Mouse (Mus musculus) urinary bladder, postnatal 14 days (tissue): Measurements from ENCODE around the gene Elk3.

ENCODE experiments used
- DNase-seq: peaks from one replicate; pipeline ENCODE4 v3.0.0; 2021; ENCODE audit warnings: low spot score

Elk3 gene

DNA sequence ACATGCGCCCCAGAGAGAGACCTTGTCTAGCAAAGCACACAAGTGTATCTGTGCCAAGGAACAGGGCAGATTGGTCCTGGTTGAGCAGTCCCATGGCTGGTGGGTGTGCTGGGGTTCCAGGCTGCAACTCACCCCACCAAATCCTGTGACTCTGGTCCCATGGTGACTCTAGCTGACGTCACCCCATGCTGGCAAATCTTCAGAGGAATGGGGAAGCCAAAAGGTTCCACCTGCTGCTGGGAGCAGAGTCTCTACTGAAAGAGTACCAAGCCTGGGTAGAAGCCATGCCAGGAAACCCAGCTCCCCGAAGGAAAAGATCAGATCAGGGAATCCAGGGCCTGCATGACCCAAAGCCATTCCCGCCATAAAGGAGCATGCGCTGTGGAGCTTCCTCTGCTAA is 43.4 kb downstream of the Elk3 start:
- DNase-seq: no peak

DNA sequence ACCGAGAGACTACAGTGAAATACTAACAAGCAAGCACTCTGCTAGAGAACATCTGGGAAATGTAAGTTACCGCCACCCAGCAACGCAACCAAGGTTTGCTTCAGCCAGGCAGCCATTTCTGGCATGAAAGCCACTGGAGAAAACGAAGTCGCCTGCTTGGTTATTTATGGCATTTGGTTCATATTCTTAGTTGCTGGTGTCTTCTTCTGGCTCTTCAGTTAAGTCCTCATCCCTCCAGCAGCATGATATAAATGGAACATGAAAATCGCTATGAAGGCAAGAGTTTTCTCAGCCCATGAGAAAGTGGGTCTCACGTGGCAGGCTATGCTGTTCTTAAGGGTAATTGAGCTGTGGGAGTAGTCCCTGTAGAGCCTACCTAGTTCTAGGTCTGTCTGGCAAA is 44.4 kb downstream of the Elk3 start:
- DNase-seq: no peak

DNA sequence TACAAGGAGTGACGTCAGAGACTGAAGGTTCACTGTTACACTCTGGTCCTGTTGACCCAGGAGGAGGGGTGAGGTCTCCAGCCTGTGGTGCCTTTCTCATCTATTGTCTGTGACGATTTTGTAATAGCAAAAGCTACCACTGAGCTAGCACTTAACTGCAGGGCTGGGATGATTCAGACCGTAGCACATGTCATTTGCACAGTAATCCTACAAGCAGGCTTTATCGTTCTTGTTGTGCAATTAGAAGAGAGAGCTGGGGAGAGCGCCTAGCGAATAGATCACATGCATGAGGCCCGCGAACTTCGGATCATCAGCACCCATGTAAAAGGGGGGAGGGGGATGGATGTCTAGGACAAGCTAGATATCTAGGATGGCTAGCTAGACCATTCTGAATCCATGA is 45.1 kb downstream of the Elk3 start:
- no peak for DNase-seq

DNA sequence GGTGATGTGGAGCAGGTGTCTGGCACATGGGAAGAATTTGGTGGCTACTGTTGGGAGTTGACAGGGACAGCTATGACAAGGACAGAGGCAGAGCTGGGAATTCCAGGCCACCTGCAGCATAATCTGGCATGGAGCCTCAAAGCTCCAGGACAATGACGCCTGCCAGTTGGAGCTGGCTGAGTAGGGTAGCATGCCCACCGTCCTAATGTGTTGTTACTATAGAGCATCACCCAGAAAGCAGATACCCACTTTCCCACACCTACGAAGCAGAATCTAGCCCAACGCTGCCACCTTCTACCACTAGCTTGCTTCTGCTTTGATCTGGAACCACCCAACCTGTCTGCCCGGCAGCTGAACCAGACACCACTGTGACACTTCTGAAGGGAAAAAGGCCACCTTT is 46.9 kb downstream of the Elk3 start:
- DNase-seq: no peak

DNA sequence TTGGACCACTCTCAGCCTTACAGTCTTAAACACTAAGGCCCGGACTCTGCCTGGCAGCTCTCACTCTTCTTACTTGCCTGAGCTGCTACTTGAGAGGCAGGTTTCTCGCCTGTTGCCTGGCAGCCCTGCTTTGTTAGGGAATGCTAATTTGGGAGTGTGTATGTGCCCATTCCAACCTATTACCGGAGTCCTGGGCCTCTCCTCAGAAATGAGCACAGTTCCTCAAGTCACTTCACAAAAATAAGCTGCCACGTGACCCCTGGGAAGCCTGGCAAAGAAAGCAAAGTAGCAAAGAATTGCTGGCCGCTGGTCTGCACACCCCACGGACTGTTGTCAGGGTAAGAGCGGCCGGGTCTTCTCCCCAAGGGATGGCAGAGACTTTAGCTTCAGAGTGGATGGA is 47.5 kb downstream of the Elk3 start:
- DNase-seq: no peak

DNA sequence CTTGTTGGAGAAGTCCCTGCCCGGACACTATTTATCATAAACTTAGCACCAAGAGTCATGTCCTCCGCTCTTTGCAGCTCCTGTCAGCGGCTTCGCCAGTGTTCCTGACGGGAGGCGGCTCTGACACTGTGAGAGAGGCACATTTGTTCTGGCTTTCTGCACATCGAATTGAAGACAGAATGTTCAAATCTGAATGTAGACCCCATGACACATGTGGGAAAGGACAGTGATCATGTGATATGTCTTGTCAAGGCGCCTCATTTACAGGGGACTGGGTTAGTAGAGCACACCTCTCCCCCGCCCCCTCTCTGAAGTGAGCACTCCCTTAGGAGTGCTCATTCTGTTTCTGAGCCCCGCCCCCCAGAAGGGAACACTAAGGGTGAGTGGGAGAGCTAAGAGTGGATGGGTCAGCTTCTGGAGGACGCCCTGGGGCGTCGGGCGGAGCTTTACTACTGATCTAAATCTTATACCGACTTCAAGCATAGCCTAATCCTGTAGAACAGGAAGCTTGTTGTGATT is 48.9 kb downstream of the Elk3 start:
- DNase-seq: peak; percentile 74

DNA sequence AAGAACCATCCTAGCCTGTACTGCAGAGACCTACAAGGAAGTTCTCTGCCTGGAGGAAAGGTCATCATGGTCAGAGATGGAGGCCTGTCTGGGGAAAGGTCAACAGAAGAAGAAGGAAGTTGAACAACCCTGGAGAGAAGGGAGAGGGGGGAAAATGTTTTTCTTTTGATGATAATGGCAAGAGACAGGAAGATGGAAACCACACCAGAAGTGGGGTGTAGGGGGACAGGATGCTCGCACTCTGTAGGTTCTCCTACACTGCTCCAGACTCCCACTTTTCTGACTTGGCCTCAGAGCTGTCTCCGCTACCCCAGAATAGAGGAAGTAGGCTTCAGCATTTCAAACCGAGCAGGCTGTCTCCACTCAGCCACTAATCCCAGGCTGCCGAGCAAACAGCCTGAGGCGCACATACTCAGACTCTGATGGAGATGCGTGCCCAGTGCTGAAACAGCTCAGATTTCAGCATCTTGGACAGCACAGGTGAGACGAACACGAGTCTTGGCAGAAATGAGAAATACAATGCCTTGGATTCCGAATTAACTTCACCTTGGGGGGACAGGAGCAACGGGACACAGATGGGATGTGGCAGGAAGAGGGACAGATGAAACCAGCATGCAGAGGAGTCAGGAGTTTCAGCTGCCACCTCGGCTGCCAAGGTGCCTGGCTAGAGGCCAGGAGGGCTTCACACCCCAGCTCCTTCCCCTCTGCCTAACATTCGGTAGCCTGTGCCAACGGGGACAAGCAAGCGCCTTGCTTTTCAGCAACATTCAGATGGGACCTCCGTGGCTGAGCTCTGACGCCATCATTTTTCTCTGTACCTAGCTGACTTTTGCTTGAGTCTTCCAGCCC is 49.6 kb downstream of the Elk3 start:
- DNase-seq: peak; percentile 49

DNA sequence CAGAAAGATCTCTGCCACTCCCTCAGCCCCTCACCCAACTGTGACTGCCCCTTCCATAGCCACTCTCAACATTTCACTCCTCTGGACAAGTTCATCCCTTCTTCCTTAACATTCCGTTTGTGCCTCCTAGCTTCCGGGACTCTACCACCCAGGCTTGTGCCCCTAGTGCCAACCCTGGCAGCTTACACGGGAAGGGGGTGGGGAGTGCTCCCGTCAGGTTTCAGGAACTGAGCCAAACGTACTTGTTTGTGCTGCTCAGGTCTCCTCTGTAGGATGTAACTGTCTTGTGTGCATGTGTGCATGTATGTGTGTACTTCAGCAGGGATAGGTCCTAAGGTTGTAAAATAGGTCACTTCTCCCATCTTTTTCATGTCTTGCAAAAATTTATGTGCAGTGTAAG is 51.1 kb downstream of the Elk3 start:
- no peak for DNase-seq

DNA sequence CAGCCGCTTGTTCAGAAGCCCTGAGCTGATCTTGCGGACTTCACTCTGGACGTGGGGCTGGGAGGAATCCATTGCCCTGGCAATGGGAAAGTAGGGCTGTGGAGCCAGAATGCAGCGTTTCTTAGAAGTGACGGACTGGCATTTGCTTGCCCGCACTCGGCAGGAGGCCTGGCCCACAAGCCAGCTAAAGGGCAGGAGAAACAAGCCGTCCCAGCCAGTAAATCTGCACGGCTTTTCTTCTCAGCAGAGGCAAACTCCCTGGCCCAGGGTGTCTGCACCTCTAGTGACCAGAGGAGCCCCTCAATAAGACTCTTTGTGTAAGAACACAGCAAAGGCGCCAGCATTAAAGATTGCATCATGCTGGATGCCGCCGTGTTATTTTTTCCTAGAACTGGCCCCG is 55.6 kb downstream of the Elk3 start:
- no peak for DNase-seq

DNA sequence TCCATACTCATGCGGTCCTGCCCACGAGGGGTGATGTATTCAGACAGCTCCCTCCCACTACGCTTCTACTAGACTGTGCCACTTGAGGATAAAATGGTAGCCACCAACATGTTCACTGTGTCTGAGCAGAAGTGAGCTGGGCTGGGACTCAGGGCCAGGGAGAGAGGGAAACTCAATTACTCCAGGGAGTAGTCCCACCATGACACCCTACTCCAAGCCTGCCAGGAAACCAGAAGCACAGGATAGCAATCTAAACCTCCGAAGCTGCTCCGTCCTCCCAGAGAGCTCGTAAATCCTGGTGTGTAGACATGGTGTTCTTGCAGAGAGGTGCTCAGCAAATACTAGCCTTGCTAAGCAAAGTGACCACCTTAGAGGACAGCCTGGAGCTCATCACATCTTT is 57.8 kb downstream of the Elk3 start:
- DNase-seq: no peak

DNA sequence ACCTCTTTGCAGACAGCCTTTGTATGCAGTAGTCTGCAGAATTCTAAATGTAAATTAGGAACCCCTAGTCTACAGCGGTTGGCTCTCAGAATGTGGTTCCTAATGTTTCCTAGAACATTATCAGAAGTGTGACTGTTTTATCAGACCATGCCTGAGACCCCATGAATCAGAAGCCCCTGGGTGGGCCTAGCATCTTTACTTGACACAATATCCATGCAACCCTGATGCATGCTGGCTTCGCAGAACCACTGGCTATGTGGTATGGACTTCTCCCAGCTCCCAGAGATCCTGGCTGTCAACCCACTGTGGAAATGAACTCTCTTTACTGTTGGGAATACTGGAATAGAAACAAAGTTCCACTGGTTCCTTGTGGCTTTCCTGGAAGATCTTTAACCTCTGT is 58.3 kb downstream of the Elk3 start:
- no peak for DNase-seq

DNA sequence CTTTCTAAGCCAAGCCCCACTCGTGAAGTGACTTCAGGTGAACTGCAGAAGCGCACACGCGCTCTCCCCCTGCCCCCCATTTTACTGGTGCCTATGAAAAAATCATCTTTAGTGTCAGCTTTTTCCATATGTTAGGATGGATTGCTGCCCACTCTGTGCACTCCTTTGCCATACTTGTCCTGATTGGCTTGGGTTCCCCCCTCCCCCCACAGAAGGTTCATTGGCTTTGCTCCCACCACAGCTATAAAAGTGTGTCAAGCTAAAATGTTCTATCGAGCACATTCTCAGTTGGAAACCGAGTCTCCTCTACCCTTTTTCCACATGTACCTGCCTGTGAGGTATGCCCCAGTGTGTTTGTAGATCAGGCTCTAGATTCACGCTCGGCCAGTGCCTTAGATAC is 59.5 kb downstream of the Elk3 start:
- no peak for DNase-seq

DNA sequence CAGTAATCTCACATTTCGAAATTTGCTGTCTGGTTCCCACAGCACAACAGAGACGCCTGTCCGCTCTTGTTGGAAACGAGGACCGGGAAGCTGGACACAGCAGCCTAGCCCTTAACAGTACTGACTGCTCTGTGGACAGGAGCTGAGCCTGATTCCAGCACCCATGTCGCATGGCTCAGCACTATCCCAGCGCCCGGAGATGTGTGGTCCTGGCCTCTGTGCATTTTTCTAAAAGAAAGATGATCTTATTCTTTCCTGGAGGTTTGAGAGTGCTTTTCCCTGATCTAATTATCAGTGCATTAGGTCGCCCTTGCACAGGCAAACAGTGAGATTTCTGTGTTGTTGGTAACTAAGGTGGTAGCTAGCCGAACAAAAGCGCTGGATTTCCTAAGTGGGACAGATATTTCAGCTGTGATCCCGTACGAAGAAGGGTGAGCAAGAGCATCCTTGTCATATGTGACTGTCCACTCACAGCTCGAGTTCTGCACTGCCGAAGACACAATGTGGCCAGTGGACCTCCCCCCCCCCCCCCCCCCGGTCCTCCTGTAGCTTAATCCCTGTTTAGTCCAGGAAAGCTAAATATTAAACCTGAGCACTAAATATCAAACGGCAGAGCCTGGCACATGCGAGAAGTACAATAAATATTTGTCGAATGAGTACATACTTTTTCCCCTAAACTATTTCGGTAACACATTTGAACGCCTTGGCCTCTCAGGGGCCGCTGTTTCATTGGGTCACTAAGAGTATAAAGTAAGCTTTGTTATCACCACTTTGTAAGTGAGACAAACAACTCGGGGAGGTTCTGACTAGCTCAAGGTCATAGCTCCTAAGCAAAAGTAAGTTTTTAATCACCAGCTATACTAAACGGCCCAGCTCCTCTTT is 60.3 kb downstream of the Elk3 start:
- DNase-seq: no peak

DNA sequence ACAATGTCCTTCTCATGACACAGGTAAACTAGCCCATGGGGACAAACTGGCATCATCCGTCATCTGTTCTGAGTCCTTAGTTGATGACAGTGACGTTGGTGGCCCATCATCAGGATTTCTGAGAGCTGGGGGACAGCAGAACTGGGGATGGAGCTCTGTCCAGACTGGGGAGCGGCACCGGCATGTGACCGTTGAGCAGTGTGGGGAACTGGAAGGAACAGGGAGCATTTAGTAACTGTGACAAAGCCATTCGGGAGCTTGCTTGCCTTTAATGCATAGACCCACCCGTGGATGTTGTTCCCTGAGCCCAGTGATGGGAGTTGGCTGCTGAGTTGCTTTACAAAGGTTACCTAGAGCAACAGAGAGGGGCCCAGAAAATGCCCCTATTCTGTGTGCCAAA is 61.0 kb downstream of the Elk3 start:
- DNase-seq: no peak

DNA sequence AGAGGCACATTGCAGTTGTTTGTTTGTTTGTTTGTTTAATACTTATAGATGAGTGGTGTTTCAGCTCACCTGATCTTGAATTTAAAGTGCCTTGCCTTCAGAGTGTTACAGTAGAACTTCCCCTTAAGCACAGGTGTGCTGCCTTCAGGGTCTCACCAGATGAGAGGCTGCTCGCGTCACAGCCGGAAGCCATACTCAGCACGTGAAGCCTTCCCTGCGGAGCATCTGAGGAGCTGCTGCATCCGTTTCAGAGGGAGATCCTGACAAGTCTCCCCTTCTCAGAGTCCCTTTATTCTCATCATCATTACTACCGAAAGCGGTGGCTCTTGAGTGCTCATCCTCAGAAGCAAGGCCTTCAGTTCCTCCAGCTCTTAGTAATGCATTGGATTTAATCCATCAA is 62.5 kb downstream of the Elk3 start:
- no peak for DNase-seq

DNA sequence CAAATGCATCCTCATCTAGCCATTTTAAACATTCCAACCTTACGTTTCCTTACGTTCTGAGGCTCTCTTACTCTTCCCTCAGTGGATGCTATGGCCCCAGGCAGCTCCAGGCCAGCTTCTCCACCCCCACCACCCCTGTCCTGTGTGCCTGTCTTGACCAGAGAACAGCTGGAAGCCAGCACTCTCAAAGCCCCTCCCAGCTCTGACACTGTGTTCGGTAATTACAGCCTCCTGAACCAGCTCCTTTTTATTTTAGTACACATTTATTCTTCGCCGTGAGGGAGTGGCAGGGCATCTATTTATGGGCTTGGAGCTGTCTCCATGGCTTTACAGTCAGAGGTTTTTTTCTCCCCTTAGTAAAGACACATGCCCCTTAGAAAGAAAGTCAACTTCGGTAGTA is 63.0 kb downstream of the Elk3 start:
- no peak for DNase-seq

DNA sequence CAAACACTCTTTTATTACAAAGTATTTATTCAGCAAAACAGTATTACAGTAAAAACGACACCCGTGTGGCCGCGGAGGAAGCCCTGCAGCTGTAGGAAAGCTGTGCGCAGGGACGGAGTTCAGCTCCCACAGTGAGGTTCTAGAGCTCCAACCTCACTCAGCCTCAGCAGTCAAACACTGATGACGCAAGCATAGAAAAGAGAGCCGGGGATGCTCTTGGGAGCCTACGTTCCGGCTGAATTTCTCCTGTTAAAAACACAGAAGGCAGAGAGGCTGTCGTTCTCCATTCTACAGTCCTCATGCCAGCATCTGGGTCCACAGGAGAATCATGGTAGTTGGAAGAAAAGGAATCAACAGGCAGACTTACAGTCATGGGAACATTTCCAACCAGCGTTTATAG is 63.5 kb downstream of the Elk3 start:
- DNase-seq: no peak

DNA sequence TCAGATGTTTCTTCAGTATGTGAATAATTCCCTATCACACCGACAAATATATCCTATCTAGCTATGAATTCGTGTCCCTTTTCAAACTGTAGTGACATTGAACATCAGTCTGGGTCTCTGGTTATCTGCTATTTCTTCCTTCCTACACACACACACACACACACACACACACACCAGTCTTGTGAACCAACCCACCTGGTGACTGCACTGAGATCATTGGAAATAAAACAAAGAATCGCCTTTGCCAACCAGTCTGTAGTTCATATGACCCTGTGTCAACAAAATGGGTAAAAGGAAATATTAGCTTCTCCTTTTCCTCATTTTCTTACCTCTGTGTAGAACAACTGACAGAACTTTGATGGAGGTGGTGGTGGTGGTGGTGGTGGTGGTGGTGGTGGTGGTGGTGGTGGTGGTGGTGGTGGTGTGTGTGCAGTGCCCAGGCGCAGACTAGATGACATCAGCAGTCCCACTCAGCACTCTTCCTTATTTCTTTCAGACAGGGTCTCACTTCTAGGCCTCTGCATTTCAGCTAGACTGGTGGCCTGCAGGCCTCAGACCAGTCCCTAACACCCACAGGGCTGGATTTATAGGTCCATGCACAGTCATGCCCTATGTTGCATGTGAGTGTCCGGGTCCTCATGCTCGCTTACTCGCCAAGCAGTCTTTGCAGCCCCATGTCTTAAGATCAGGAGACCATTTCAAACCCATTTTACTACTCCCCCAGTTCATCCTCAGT is 64.6 kb downstream of the Elk3 start:
- DNase-seq: no peak

DNA sequence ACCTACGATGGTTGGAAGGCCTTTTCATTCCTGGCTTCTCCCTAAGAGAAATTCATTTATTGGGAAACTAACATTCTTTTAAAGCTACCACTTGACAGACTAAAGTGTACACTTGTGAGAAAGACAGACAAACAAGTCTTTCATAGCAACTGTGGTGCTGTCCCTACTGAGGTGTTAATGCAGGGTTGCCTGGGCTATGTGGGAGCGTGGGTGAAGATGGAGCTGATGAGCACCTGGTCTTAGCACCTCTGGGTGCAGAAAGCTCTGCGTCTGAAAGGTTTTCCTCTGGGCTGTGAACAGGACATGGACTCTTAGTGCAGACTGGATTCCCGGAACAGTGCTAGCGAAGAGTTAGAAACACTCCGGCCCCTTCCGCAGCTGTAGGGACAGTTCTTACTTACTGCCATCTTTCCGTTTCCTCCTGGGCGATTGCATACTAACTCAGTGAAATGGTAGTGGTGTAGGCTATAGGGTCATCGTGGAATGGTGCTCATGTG is 66.7 kb downstream of the Elk3 start:
- DNase-seq: no peak

DNA sequence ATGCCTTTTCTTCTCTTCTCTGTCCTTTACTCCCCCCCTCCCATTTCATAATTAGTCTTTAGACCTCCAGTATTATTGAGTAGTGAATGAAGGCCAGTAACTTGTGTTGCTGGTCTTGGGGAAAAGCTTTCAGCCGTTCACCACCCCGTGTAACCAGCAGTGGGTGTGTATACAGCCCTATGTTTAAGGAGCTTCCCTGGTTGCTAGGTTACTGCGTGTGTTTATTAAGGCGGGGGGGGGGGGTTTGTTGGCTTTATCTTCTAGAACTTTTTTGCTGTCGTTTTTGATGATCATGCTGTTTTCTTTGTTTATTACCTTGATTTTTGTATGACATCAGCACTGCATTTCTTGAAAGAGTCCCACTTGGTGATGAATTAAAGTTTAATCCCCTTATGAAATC is 68.1 kb downstream of the Elk3 start:
- DNase-seq: no peak

DNA sequence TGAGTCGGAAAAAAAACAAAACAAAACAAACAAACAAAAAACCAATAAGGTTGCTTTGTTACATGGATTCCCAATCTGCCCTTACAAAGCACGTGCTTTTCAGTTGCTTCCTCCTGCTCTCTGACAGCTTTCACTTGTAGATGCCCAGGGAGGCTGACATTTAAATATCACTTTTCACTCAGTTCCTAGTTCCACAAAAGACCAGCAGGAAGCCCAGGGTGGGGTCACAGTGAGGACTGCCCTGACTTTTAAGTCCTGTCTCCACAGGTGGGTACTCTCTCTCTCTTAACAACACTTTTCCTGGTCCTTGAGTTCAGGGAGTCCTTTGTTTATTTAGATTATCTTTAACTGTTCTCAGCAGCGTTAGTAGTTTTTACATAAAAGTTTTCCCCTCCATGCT is 68.7 kb downstream of the Elk3 start:
- no peak for DNase-seq

DNA sequence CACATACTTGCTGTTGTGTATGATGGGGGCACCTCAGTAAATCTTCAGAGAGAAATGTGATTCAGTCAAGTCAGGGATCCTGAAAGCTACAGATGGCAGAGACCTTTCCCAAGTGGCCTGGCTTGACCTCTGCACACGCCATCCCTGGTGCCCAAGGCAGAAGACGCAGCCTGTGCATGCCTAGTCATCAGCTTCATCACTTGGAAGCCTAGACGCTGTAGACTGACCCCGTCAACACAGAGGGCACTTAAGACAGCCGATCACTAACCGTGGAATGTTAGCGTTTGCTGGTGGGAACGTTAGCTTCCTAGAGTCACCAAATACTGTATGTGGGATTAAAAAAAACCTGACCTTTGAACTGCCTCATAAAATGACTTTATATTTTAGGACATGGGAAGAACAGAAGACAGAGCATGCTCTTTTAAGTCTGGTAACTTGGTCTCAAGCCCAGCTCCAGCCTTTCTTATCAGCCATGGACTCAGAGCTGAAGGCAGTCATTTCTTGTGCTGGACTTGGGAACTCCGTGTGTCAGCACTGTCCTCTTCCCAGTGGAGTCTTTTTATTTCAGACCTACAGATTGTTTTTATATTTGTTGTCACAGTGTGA is 71.6 kb downstream of the Elk3 start:
- no peak for DNase-seq
